Mouse (Mus musculus) frontal cortex, adult 2 months (tissue): ENCODE data around the gene Bbs7. TPM values are rescaled to one million over a fixed set of nuclear protein-coding genes. Genes with fewer than 3 reads are reported as not detected.

Experiments used
- DNase-seq, 2 experiments: peaks; one replicate each; pipeline ENCODE4 v3.0.0; 2022; ENCODE audit warnings: low spot score in 1 of 2; ENCODE audit errors: extremely low spot score in 1 of 2
- polyA plus RNA-seq: library from polyadenylated mRNA; depleted of rRNA; stranded (reverse); fragments of >200 nt; gene quantifications from 2 replicates; pipeline ENCODE4 v1.2.3, GENCODE M21; 2012; rRNA removed

Gene Bbs7
- polyA plus RNA-seq, 1 experiment, result 18.1 TPM

DNA sequence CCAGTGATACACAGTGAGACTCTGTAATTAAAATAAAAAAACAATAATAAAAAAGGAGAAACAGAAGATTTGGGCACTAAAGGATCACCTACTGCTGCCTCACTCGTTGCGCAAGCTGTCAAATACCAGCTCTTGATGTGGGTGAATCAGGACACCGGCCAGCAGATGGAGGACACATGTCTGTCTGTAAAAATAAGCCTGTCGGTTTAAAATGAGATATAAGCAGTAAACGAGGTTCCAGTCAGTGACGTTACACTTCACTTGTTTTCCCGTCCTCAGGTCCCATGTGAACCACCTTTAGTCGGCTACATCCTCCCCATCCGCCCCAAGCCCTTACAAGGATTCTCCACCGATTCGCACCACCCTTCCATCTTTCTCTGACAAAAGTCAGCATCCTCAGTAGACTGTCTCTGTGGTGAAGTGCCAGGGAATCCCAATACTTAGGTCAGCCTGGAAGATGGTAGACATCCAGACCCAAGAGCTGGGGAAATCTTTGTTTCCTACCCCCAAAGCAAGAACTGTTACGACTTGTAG lies 61.4 kb downstream of the Bbs7 start:
- no peak for DNase-seq

DNA sequence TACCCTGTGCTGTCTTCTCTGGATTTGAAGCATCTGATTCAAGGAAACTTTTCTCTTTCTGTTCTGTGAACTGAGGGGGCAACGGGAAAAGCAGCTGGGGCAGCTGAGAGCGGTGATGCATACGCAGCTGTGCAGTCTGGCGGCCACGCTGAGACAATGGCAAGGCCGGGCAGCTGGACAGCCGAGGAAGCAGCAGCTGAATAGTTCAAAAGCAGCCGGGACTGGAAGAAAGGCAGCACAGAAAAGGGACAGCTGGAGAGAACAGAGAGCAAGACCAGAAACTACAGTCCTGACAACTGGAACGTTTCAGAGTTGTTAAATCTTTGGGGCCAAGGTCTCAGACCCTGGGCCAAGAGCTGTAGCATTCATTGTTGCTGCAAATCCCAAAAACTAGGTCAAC lies 61.9 kb downstream of the Bbs7 start:
- peak in 1 of 2 experiments; percentile 49 for DNase-seq

DNA sequence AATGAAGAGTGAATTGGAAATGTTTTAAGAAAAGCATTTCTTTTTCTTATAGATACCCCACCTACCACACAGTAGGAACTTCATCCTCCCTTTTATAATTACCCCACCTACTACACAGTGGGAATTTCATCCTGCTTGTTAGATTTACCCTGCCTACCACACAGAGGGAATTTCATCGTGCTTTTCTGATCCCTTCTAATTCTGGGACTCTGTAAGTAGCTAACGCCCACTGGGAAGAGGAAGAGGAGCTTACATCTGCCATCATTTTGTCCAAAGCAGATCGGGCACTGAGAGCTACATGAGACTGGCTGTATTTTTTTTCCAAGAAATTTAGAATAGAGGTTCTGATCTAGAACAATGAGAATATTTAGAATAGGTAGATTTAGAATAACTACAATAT lies 68.3 kb downstream of the Bbs7 start:
- DNase-seq, result no peak

DNA sequence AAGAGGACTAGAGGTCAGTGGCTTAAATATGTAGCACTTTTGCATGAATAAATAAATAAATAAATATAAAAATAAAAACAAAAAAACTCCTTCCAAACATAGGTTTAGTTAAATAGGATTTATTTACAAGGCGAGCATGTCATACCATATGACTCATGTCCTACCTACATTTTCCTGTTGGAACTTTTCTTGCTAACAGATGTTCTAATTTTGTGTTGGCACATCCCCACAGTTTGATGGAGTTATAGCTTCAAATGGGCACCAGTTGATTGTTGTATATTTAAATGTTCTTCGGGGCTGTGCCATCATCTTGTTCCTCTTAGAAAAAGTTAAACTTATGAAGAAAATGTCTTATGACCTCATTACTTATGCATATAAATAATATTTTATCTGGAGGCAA lies 71.9 kb downstream of the Bbs7 start:
- DNase-seq, result no peak

DNA sequence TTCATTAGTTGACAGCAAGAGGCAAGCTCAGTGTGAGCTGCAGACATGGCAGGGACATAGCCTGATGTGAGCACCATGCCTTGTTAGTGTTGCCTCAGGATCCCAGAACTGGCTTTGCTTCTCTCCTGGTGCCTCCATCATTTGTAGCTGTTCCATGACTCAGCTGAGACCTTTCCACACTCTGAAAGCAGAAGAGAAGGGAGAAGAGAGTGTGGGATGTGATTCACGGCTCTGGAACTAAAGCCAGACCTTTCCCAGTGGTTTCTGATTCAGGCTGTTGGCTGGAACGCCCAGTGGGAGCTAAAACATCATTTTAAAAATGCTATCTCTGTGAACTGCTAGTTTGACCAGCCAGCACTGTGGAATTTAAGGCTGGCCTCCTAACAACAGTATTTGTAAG lies 72.5 kb downstream of the Bbs7 start:
- peak; percentile 28 to 70 for DNase-seq

DNA sequence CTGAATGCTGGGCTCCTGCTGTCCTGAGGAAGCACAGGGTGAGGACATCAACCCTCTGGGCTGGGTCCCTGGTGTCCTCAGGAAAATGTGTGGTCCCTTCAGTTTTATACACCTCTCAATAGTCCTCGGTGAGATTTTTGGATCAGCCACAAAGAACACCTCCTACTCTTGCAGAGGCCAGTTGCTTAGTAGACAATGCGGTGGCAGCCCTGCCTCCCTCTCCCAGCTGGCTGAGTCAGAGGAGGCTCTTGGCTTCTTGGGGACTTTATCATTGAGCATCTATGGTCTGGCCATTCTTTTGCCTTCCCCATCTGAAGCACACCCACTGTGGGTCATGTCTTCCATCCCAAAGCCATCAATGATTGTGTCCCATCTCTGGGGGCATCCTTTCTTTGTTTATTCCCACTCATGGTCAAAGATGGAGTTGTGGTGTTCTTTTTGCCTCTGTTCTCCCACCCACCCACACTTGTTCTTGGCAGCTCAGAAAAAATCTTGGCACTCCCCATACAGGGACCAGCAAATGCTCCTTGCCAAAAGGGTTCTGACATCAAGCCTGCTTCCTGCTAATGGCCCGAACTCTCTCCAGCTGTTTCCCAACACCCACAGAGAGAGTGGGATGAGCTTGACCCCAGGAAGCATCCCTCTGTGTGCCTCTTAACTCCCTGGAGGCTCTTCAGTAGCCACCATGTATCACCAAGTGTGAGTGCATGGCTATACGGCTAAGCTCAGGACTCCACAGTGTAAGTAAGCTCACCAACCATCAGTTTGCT lies 75.4 kb downstream of the Bbs7 start:
- peak in 1 of 2 experiments; percentile 31 for DNase-seq

DNA sequence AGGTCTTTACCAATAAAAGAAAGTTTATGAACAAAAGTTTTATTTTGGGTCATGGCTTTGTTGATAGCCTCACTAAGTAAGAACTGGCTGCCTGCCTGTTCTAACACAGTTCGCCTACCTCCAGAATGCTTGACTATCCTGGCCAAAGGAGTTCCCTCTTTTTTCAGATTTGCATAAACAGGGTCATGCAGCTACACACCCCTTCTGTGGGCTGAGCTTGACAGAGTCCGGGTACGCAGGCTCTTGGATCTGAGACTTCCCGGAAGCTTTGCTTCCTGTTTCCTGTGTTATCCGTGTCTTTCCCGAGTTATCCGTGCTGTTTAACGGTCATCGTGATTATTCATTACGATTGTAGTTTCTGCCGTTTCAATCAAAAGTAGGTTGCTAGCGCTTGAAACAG lies 77.2 kb downstream of the Bbs7 start:
- DNase-seq, result no peak

DNA sequence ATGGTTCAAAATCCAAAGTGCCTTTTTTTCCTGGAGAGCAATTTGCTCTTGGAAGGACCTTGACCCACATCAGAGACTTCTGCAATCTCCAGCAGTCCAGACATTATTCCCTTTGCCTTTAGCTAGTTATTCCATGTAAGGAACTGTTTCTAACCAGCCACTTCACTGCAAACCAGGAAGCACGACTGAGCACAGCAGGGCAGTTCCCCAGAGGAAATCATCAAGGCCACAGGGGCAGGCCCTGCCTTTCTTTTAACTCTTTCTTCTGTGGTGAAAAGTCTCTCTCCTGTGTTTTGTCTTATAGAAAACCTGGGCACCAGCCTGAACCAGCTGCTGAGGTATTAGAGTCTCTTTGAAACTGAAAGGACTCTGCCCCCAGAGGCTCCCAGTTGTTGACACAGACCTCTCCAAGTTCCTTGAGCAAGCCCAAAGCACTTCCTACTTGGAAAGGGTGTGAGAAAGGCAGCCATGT lies 80.0 kb downstream of the Bbs7 start:
- no peak for DNase-seq

DNA sequence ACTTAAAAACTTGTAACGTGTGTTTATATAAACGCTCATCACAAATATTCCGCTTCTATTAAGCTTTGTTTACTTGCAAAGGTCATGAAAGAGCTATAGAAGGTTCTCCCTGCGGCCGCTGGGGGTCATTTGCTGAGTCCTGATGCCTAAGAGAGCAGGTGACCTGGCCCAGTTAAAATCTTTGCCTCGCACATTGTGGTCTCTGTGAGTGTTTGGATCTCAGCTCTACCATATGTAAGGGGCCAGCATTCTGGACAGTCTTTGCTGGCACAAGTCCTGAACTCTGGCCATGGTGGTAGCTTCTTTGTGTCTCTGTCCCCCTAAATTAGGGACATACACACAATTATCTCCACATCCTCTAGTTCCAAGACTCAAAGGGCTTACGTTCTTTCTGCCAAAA lies 80.5 kb downstream of the Bbs7 start:
- DNase-seq, result no peak

DNA sequence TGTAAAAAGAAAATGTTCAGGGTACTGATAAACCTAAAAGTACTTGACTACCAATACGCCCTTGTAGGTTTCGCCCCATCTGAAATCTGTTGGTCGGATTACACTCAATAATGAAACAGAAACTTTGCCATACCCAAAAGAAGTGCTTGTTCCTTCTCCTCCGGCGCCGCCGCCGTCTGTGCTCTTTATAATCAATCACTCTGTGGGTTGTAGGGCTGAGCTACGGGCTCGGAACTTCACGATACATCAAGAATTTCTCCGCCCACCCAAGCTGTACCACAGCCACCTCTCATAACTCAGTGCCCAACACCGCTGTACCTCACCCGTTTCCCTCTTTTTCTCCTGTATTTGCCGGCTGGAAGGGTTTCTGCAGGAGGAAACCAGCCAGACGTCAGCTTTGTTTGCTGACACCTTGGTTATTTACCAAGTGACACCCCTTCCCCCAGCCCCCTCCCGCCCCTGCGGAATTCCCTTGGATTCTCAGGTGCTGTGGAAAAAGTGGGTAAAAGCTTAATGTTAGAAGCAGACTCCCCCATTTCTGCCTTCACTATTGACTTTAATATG lies 81.2 kb downstream of the Bbs7 start:
- DNase-seq, result no peak

DNA sequence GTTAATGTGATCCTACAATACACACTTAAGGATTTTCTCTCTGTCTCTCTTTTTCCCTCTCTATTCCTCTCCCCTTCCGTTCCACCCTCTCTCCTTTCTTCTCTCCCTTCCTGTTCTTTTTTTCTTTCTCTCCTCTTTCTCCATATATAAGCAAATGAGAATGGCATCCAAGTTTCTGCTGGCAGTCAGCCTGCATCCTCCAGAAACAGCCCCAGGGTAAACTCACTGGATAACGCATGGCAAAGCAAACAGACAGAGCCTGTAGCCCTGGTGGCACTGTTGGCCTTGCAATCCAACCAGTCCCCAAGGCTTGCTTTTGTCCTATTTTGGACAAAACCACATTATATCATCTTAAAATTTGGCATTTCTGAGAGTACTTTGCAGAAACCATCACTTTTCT lies 82.0 kb downstream of the Bbs7 start:
- DNase-seq, result peak in 1 of 2 experiments; percentile 68

DNA sequence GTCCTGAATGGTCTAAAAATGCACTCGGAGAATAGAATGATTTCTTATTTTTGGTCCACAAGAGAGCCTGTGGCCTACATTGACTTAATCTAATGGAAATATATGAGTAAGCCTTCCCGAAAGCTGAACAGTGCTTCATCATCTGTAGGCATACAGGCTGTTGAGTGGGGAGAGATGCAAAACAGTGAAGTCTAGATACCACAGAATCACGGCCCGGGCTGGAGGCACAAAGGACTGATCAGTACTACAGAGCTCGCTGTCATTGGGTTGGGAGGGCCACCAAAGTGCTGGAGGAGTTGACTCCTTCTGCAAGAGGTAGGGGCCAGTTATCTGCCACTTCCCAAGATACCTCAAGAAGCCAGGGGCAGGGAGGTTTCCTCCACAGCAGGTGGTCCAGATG lies 82.5 kb downstream of the Bbs7 start:
- DNase-seq, result peak in 1 of 2 experiments; percentile 51

DNA sequence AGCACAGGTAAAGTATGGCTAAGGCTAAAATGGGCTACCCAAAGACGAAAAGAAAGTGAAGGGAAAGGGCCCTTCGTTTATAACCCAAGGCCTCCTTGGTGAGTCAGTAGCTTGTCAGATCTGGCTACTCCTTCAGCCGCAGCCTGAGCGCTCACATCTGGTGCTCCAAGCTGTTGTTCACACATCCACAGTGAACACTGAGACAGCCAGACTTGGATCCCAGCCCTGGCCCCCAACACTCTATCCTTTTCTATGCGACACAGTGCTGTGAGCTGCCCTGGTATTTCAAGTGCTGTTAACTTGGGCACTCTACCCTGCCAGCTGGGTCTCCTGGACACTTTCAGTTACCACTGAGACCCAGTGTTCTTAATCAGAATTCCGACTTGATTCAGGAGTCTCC lies 82.9 kb downstream of the Bbs7 start:
- peak; percentile 73 to 88 for DNase-seq

DNA sequence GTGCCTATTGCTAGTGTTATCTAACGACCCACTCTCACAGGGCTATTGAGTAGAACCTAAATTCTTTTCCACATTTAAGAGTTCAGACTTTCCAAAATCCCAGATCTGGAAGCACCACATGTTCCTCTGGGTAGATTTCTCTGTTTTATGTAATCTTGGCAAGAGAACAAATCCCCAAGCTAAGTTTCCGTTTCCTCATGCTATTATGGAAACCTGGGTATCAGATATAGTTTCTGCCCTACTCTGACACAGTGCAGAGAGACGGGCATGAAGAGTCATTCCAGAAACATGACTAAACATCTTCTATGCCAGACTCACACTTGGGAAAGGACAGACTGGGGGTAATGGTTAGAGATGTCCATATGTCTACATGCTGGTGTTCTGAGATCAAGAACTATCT lies 88.8 kb downstream of the Bbs7 start:
- no peak for DNase-seq

Other genes starting within 250 kb of the Bbs7 start
- 97.6 and 113 TPM in 2 replicates for gene Anxa5, start 137.6 kb downstream of the Bbs7 start, polyA plus RNA-seq
- 0.15 TPM in 1 of 2 replicates, not detected in the other for gene 1810062G17Rik, start 137.5 kb downstream of the Bbs7 start, polyA plus RNA-seq
- gene Gm11549, start 91.7 kb downstream of the Bbs7 start, polyA plus RNA-seq, result 19.2 and 19.5 TPM in 2 replicates
- 34.5 and 39.7 TPM in 2 replicates for gene Exosc9, start 60.9 kb downstream of the Bbs7 start, polyA plus RNA-seq
- 4.1 and 4.7 TPM in 2 replicates for gene Ccna2, start 41.3 kb downstream of the Bbs7 start, polyA plus RNA-seq
- 15.6 and 15.8 TPM in 2 replicates for gene Trpc3, start 76.7 kb upstream of the Bbs7 start, polyA plus RNA-seq
- gene 4932438A13Rik, start 249.6 kb upstream of the Bbs7 start, polyA plus RNA-seq, result 45.2 and 50.7 TPM in 2 replicates